Mouse (Mus musculus) mouse embryonic stem cell (cell line): ENCODE results near the gene Phc2.

Experiments used
- in situ Hi-C, 2 experiments: fragments of 300-500 bp; cut with MboI; formaldehyde crosslinking; loops; 1 replicate in 1 of 2; 3 replicates in 1 of 2; pipeline ENCODE4 v1.14.3; 2019 to 2020; ENCODE audit warnings: low sequenced_read_pairs in 2 of 2, low pct_unique_long_range_greater_than_20kb in 1 of 2, mixed read lengths in 1 of 2; ENCODE audit not compliant: unreplicated experiment in 1 of 2

The Phc2 gene

GRCm38 (mm10) chr4:128755064-128755463 lies 100.6 kb downstream of the Phc2 start, which contains the start of gene A3galt2:
TSS of gene A3galt2 (plus strand) at chr4:128755364.
- in situ Hi-C loops = no loop called here

- in situ Hi-C loops = no loop called here
Observed at GRCm38 (mm10) chr4:128755900-128756299, 101.4 kb downstream of the Phc2 start.

GRCm38 (mm10) chr4:128759214-128759613 lies 104.7 kb downstream of the Phc2 start:
- in situ Hi-C loops = no loop called here

GRCm38 (mm10) chr4:128760029-128760428 lies 105.5 kb downstream of the Phc2 start:
- in situ Hi-C loops = no loop called here

- in situ Hi-C loops = no loop called here
Observed at GRCm38 (mm10) chr4:128766929-128767328, 112.4 kb downstream of the Phc2 start.

DNA sequence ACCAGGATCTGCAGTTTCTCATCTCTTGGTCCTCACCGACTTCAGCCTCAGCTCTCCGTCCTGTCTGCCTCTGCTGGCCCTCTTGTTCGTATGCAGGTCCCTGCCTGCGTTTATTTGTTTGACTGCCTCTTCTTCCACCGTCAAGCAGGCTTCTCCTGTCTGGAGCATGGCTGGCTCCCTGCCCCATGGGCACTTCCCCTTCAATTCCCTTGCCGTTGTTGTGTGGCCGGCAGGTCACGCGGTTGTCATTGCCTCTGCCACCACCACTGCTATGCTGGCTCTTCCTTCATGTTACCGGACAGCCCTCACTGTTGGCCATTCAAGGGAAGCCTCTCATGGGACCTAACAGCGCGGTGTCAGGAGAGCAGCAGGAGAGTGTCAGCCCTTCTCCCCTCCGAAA lies 113.6 kb downstream of the Phc2 start:
- in situ Hi-C loops = no loop called here

DNA sequence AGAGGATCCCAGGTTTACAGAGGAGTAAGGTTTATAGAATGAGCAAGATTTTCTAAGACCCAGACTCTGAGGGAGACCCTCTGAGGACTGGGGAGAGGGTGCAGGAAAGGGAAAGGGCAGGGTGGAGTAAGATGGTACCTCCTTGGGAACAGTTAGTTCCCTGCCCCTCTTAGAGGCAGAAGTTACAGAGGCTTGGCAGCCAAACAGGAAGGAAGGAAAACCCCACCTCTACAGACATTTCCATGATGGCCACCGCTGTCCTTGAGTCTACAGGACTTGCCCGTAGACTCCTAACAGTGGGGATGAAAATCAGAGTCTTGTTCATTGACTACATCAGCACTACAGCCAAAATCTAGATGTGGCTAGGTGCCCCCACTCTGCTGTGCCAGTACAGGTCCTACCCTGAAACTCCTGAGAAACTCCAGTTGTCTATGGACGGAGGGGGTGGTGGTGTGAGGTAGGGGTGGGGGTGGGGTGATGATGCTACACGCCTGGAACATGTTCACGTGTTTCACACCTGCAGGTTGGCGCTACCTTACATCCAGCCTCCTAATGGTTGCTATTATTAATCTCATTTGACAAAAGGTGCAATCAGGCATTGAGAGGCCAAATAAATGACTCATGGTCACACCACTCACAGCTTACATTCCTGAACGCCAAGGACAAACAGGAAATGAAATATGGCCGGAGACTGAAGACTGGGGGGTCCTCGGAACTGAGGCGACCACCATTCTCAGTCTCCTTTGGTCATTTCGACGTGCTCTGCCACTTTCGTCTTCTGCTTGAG lies 115.3 kb downstream of the Phc2 start:
- in situ Hi-C loops = no loop called here

DNA sequence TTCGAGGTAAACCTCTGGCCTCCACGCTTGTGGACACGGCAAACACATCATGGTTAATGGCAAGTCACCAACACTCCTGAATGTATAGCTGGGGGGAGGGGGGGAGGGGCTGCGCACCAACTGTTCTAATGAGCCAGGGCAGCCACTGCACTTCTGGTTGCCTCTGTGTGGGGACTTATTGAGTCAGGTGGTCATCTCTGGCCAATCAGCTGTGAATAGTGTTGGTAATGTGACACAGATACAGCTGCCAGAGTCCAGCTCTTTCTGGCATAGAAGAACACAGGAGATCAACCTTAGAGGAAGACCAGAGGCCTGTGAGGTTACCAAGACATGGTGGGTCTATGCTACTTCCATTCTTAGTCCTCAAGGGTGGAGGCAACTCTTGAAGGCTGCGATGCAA lies 116.2 kb downstream of the Phc2 start:
- in situ Hi-C loops = no loop called here

- in situ Hi-C loops = no loop called here
Observed at GRCm38 (mm10) chr4:128773820-128774219, 119.3 kb downstream of the Phc2 start.

DNA sequence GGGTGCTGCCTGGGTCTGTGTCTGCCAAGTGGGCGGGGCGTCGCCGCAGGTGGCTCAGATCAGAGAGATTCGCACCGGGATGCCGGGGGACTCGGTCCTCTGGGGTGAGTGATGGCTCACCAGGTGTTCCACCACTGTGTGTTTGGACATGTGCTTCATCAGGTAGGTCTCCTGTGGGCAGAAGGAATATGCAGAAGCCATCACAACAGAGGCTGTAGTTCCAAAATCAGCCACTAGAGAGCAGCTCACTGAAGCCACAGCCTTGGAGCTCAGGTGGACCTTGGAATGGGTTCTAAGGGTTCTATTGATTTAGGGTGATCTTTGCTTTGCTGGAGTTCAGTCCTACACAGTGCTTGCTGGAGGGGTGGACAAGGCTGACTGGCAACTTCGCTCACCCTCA lies 120.0 kb downstream of the Phc2 start:
- in situ Hi-C loops = no loop called here

- in situ Hi-C loops = loop anchor here in 1 of 2 experiments (5.0 kb wide), 1 partner anchor 64 kb away; no protein-coding TSS in a partner anchor
Observed at GRCm38 (mm10) chr4:128776568-128777289, 122.2 kb downstream of the Phc2 start.

DNA sequence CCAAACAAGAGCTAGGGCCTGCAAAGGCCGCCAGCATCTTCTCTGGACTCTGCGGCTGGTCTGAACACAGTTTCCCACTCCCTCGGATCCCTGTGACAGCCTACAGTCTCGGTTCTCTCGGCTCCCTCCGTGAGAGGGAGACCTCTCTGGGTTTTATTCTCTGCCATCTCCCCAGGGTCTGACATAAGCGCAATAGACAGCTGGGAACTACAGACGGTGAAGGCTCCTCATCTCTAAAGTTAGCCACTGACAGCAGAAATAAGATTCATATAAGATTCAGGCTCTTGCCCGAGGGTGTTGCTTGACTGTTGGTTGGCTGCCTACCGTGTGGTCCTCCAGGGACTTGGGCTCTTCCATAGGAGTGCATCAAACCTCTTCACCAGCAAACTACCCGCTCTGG lies 123.1 kb downstream of the Phc2 start:
- in situ Hi-C loops = loop anchor here in 1 of 2 experiments (5.0 kb wide), 1 partner anchor 65 kb away; no protein-coding TSS in a partner anchor

- in situ Hi-C loops = no loop called here
Observed at GRCm38 (mm10) chr4:128782037-128782436, 127.5 kb downstream of the Phc2 start.

DNA sequence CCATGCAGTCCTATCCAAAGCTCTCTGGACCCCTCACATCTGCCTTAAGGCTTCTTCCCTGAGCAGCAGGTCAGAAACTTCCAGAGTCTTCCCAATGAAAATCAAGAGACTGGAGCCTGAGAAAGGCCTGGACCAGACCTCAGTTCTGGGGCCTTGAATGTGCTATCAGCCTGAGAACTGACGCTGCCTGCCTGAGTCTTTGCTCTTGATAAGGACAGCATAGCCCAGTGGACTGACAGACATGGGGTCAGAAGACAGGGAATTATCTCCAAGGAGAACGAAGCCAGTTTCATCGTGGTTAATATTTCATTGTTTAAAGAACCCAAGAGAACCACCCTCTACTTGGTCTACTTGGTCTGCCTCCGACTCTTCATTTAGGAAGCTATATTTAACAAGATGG lies 128.1 kb downstream of the Phc2 start:
- in situ Hi-C loops = no loop called here

GRCm38 (mm10) chr4:128784950-128785631 lies 130.6 kb downstream of the Phc2 start:
- in situ Hi-C loops = no loop called here

- in situ Hi-C loops = no loop called here
Observed at GRCm38 (mm10) chr4:128785921-128786654, 131.6 kb downstream of the Phc2 start.

DNA sequence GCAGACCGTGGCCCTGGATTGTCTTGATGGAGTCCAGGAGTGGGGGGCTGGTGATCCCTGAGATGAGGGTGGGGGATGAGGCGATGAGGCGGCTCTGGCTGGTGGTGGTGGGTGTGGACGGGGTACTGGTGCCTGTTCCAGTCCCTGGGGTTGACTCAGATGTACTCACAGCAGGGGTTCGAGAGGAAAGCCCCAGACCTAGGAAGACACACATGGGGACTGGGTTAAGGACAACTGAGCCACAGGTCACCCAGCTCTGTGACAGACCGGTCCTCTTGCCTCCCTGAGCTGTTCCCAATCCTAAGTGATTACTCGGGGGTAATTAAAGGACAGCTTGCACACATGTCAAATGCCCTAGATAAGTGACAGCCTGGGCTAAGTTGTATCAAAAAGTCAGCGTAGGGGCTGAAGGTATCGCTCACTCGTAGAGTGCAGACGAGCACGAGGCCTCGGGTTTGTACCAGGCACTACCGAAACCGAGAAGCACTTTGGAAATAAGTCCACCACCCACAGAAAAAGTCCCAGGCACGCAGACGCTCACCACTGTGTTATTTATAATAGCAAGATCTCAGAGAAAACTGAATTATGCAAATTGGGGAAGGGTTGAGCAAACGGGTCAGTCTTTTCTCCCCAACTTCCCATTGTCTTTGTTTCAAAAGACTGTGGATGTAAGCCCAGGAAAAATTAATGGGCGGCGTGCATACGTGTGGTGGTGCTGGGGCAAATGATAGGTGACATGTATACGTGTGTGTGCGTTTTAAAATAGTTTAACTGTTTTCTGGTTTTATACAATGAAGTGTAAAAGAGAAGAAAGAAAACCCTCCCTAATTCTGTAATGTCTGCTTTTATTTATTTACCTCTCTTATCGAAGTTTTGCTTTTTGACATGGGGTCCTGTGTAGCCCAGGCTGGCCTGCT lies 132.8 kb downstream of the Phc2 start:
- in situ Hi-C loops = no loop called here

- in situ Hi-C loops = no loop called here
Observed at GRCm38 (mm10) chr4:128788108-128788507, 133.6 kb downstream of the Phc2 start.
